Mouse (Mus musculus): ENCODE results near the gene Kmt2e.

- TF ChIP-seq CTCF (IDR thresholded peaks at IDR 0.05; ENCODE audit: low read depth, low read length) (no peak), POLR2A (IDR thresholded peaks at IDR 0.05; ENCODE audit: insufficient read depth, low read length) (no peak), EP300 (IDR thresholded peaks at IDR 0.05; ENCODE audit: insufficient read depth, low read depth, low read length) (no peak)
These were observed 42.5 kb upstream of the Kmt2e start for GRCm38 (mm10) chr5:23391714-23392113.
